ENCODE assay signal across 23 mouse cellular contexts in the genomic region with DNA sequence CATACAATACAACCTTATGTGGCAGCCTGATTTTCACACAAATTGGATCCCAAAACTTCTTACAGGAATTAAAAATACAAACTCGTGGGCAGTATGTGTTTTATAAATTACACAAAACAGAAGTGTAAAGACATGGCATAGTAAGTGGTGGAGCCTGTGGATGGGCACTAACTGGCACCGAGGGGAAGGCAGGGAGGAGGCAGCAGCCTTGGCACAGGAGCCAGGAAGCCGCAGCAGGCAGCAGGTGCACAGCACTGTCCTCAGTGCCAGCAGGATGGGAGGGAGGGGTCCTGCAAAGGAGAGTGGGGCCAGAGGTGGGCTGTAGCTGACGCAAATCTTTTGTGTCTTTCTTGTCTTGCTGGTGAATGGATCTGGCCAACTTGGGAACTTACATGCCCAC. TPM values are rescaled to one million over a fixed set of nuclear protein-coding genes. Genes with fewer than 3 reads are reported as not detected.
DNase-seq lines count a peak whose midpoint lies in the region; ATAC-seq and TF ChIP-seq lines count a peak whose summit lies in the region.
"Had no signal": no experiment of that assay in that cellular context is flagged by ENCODE, and none has a peak within 500 bp of the region (broad histone marks: within the 10 kb centered on the region; RNA-seq: fewer than 3 reads in every experiment).

No protein-coding gene starts in this region.

- 0 out of 2 replicates have a peak overlapping the region, but pooled peaks have one; percentile 12 for H3K27ac ChIP-seq in heart, embryonic 13.5 days (replicated peaks)
- no peak overlapping the region for H3K27ac ChIP-seq in intestine, postnatal 0 days (ENCODE audit: low read depth, low read length)
- H3K27ac ChIP-seq: embryonic facial prominence, embryonic 15.5 days; forebrain, embryonic 10.5 days; hindbrain, embryonic 15.5 days; kidney, postnatal 0 days; limb, embryonic 15.5 days; midbrain, embryonic 13.5 days had no signal

- H3K4me2 ChIP-seq in heart, embryonic 13.5 days = no peak overlapping the region
- no peak overlapping the region for H3K4me2 ChIP-seq in intestine, postnatal 0 days (replicated peaks; ENCODE audit: low read depth)
- H3K4me2 ChIP-seq: embryonic facial prominence, embryonic 15.5 days; heart, embryonic 11.5 days; hindbrain, embryonic 15.5 days; limb, embryonic 15.5 days; midbrain, embryonic 13.5 days had no signal

- no peak for DNase-seq in heart, adult 9 months (ENCODE audit: low spot score in 2 of 2)
- peak; percentile 81 for DNase-seq in brain, adult 2 months (ENCODE audit: low read depth, low spot score)
- DNase-seq in cerebellum, adult 18-20 months = peak; percentile 72 to 83
- peak; percentile 78 to 83 for DNase-seq in cerebellum, postnatal 25 days
- no peak for DNase-seq in liver
- DNase-seq in adrenal gland, postnatal 4 days (ENCODE audit: low spot score in 2 of 2) = no peak
- DNase-seq: B cell, adult 2 months; gastrocnemius, postnatal 10 days; heart, postnatal 36 days; kidney, adult 11 months; layer of hippocampus, postnatal 36 days; spleen, adult 18-20 months had no signal

- 82% methylated on average over 4 of the region's 4 CpGs for WGBS in heart, embryonic 13.5 days
- WGBS in intestine, postnatal 0 days = 79% methylated on average over 4 of the region's 4 CpGs

- peaks cover 37% of the 10 kb centered on the region for H3K36me3 ChIP-seq in heart, embryonic 13.5 days
- H3K36me3 ChIP-seq in intestine, postnatal 0 days (ENCODE audit: control insufficient read depth, insufficient read depth) = peaks cover 8% of the 10 kb centered on the region; the same call in 1 of the 2 replicates
- H3K36me3 ChIP-seq: hindbrain, embryonic 15.5 days; midbrain, embryonic 13.5 days had no signal

- H3K4me3 ChIP-seq in heart, embryonic 13.5 days = no peak overlapping the region
- no peak overlapping the region for H3K4me3 ChIP-seq in intestine, postnatal 0 days (ENCODE audit: low read depth, low read length)
- H3K4me3 ChIP-seq: embryonic facial prominence, embryonic 15.5 days; forebrain, embryonic 10.5 days; hindbrain, embryonic 15.5 days; limb, embryonic 15.5 days; midbrain, embryonic 13.5 days; myocyte had no signal

- H3K4me1 ChIP-seq in heart, embryonic 13.5 days = peaks cover 44% of the 10 kb centered on the region
- no peaks in the 10 kb centered on the region for H3K4me1 ChIP-seq in intestine, postnatal 0 days (replicated peaks; ENCODE audit: control insufficient read depth, insufficient read depth, low read length)
- H3K4me1 ChIP-seq: hindbrain, embryonic 15.5 days; midbrain, embryonic 13.5 days had no signal

- TF ChIP-seq CTCF in intestine, postnatal 0 days (IDR thresholded peaks at IDR 0.05; ENCODE audit: low read depth) = no peak

- H3K27me3 ChIP-seq in heart, embryonic 13.5 days (replicated peaks) = no peaks in the 10 kb centered on the region
- H3K27me3 ChIP-seq in intestine, postnatal 0 days (replicated peaks; ENCODE audit: control insufficient read depth, insufficient read depth, low read length) = no peaks in the 10 kb centered on the region
- H3K27me3 ChIP-seq: embryonic facial prominence, embryonic 15.5 days; hindbrain, embryonic 15.5 days; limb, embryonic 15.5 days; midbrain, embryonic 13.5 days had no signal

- ATAC-seq in heart, embryonic 13.5 days (ENCODE audit: extremely low read depth, insufficient number of reproducible peaks, low FRiP score, low TSS enrichment) = no peak
- ATAC-seq in intestine, postnatal 0 days = no peak
- ATAC-seq: lung, postnatal 0 days; midbrain, embryonic 13.5 days had no signal

- H3K9me3 ChIP-seq in heart, embryonic 13.5 days = no peaks in the 10 kb centered on the region
- H3K9me3 ChIP-seq in intestine, postnatal 0 days (ENCODE audit: control insufficient read depth) = no peaks in the 10 kb centered on the region
- H3K9me3 ChIP-seq: embryonic facial prominence, embryonic 15.5 days; forebrain, embryonic 10.5 days; hindbrain, embryonic 15.5 days; limb, embryonic 15.5 days; midbrain, embryonic 13.5 days had no signal

- no peak overlapping the region for H3K9ac ChIP-seq in heart, embryonic 13.5 days
- no peak overlapping the region for H3K9ac ChIP-seq in intestine, postnatal 0 days (ENCODE audit: low read depth, low read length)
- H3K9ac ChIP-seq: embryonic facial prominence, embryonic 15.5 days; hindbrain, embryonic 15.5 days; limb, embryonic 15.5 days; midbrain, embryonic 13.5 days had no signal

RNA-seq across cellular contexts. Expression of a gene that starts 19.8 kb away (rescaled TPM):
- 37.9 and 39.8 TPM in 2 replicates for polyA plus RNA-seq in heart, embryonic 13.5 days (2015; fragmentation: Nextera tagmentation; extraction: Ambion mirVana)
- 32.8 and 37.5 TPM in 2 replicates for polyA plus RNA-seq in intestine, postnatal 0 days (2015; fragmentation: Nextera tagmentation; extraction: Ambion mirVana)
- total RNA-seq in adrenal gland, postnatal 4 days (2021) = 10 to 100 TPM; 70.2 to 80.0 TPM

Comparison
In these comparisons a context has a peak if more than half of its experiments do, and no peak if none do; other contexts are left out.
1. DNase-seq: peak in brain, adult 2 months (single experiment), cerebellum, adult 18-20 months (2 of 2) and cerebellum, postnatal 25 days (2 of 2); none in heart, adult 9 months (0 of 2), liver (single experiment) and adrenal gland, postnatal 4 days (0 of 2).